Mouse (Mus musculus): ENCODE results near the gene Hif1an. TPM values are rescaled to one million over a fixed set of nuclear protein-coding genes. Genes with fewer than 3 reads are reported as not detected.

The Hif1an gene
- polyA plus RNA-seq, 1 experiment from 2014 or later, result 28.7 TPM

- Histone ChIP-seq H3K27ac (no peak overlapping the region), H3K9me3 (no peaks in the 10 kb centered on the region), H3K4me1 (no peaks in the 10 kb centered on the region), H3K36me3 (no peaks in the 10 kb centered on the region), H3K9ac (no peak overlapping the region), H3K4me3 (no peak overlapping the region), H3K4me2 (no peak overlapping the region), H3K27me3 (0 out of 2 replicates have a peak, but pooled peaks cover under 1% of the 10 kb centered on the region)
- ATAC-seq (ENCODE audit: borderline replicate concordance, extremely low read depth, low FRiP score, low TSS enrichment), result no peak
- WGBS, result 68% methylated on average over 8 of the region's 8 CpGs
Observed at GRCm38 (mm10) chr19:44537416-44537815, 25.2 kb upstream of the Hif1an start.

- Histone ChIP-seq H3K4me2 (no peak overlapping the region), H3K27ac (no peak overlapping the region), H3K36me3 (0 out of 2 replicates have a peak, but pooled peaks cover 1% of the 10 kb centered on the region), H3K9me3 (no peaks in the 10 kb centered on the region), H3K27me3 (peaks cover 14% of the 10 kb centered on the region; the same call in 1 of the 2 replicates), H3K4me1 (peaks cover 8% of the 10 kb centered on the region), H3K4me3 (no peak overlapping the region), H3K9ac (no peak overlapping the region)
- 81% methylated on average over 8 of the region's 8 CpGs for WGBS
- ATAC-seq (ENCODE audit: borderline replicate concordance, extremely low read depth, low FRiP score, low TSS enrichment), result no peak
Observed at GRCm38 (mm10) chr19:44542694-44543178, 19.9 kb upstream of the Hif1an start.

- H3K27me3 ChIP-seq, result peaks cover 14% of the 10 kb centered on the region; the same call in 1 of the 2 replicates
- H3K9ac ChIP-seq, result no peak overlapping the region
- H3K4me3 ChIP-seq, result no peak overlapping the region
- no peak overlapping the region for H3K27ac ChIP-seq
- H3K36me3 ChIP-seq, result peaks cover 17% of the 10 kb centered on the region
- peaks cover 8% of the 10 kb centered on the region for H3K4me1 ChIP-seq
- no peaks in the 10 kb centered on the region for H3K9me3 ChIP-seq
- peak overlapping the region; percentile 93; the same call in 1 of the 2 replicates for H3K4me2 ChIP-seq
- ATAC-seq (ENCODE audit: borderline replicate concordance, extremely low read depth, low FRiP score, low TSS enrichment), result no peak
- 61% methylated on average over 10 of the region's 10 CpGs for WGBS
Observed at GRCm38 (mm10) chr19:44544372-44544771, 18.3 kb upstream of the Hif1an start.

GRCm38 (mm10) chr19:44544775-44545174 is 17.9 kb upstream of the Hif1an start:
- Histone ChIP-seq H3K4me2 (peak overlapping the region; percentile 93), H3K27ac (no peak overlapping the region), H3K4me1 (peaks cover 8% of the 10 kb centered on the region), H3K36me3 (peaks cover 21% of the 10 kb centered on the region), H3K4me3 (peak overlapping the region; percentile 54; the same call in 1 of the 2 replicates), H3K27me3 (peaks cover 14% of the 10 kb centered on the region; the same call in 1 of the 2 replicates), H3K9ac (no peak overlapping the region), H3K9me3 (no peaks in the 10 kb centered on the region)
- 2% methylated on average over 13 of the region's 13 CpGs for WGBS
- no peak for ATAC-seq (ENCODE audit: borderline replicate concordance, extremely low read depth, low FRiP score, low TSS enrichment)

GRCm38 (mm10) chr19:44545321-44546041 is 17.2 kb upstream of the Hif1an start, which contains the start of gene Sec31b:
Gene Sec31b (minus strand): TSS chr19:44545864.
- ATAC-seq (ENCODE audit: borderline replicate concordance, extremely low read depth, low FRiP score, low TSS enrichment), result peak; percentile 55; the same call in 1 of the 2 replicates
- no peak within 1 kb of the TSS for H3K27ac ChIP-seq
- peak within 1 kb of the TSS; percentile 93 for H3K4me2 ChIP-seq
- no peaks in the 10 kb centered on the region for H3K9me3 ChIP-seq
- peak within 1 kb of the TSS; percentile 50 for H3K9ac ChIP-seq
- H3K36me3 ChIP-seq, result peaks cover 28% of the 10 kb centered on the region
- under 1% methylated on average over 45 of the region's 47 CpGs for WGBS
- H3K27me3 ChIP-seq, result peaks cover 14% of the 10 kb centered on the region; the same call in 1 of the 2 replicates
- peak within 1 kb of the TSS; percentile 54 for H3K4me3 ChIP-seq
- peaks cover 8% of the 10 kb centered on the region for H3K4me1 ChIP-seq

GRCm38 (mm10) chr19:44552731-44553130 is 9.9 kb upstream of the Hif1an start, which contains the start of gene Gm20538:
Gene Gm20538 (minus strand): TSS chr19:44552831.
- no peak within 1 kb of the TSS for H3K9ac ChIP-seq
- H3K27me3 ChIP-seq, result no peaks in the 10 kb centered on the region; the same call in 1 of the 2 replicates
- H3K36me3 ChIP-seq, result peaks cover 57% of the 10 kb centered on the region
- H3K4me2 ChIP-seq, result no peak within 1 kb of the TSS
- no peaks in the 10 kb centered on the region for H3K9me3 ChIP-seq
- H3K4me1 ChIP-seq, result peaks cover 13% of the 10 kb centered on the region
- H3K27ac ChIP-seq, result no peak within 1 kb of the TSS
- H3K4me3 ChIP-seq, result no peak within 1 kb of the TSS
- ATAC-seq (ENCODE audit: borderline replicate concordance, extremely low read depth, low FRiP score, low TSS enrichment), result no peak
- 91% methylated on average over 4 of the region's 4 CpGs for WGBS

- Histone ChIP-seq H3K27me3 (no peaks in the 10 kb centered on the region; the same call in 1 of the 2 replicates), H3K27ac (no peak overlapping the region), H3K36me3 (peaks cover 52% of the 10 kb centered on the region), H3K4me1 (peaks cover 13% of the 10 kb centered on the region), H3K4me2 (no peak overlapping the region), H3K9me3 (no peaks in the 10 kb centered on the region), H3K9ac (no peak overlapping the region), H3K4me3 (no peak overlapping the region)
- 96% methylated on average over 4 of the region's 4 CpGs for WGBS
- ATAC-seq (ENCODE audit: borderline replicate concordance, extremely low read depth, low FRiP score, low TSS enrichment), result no peak
Observed at GRCm38 (mm10) chr19:44553286-44553685, 9.4 kb upstream of the Hif1an start.

- Histone ChIP-seq H3K27me3 (peaks cover 4% of the 10 kb centered on the region), H3K36me3 (peaks cover 40% of the 10 kb centered on the region), H3K4me1 (peaks cover 13% of the 10 kb centered on the region), H3K9me3 (no peaks in the 10 kb centered on the region), H3K4me3 (peak overlapping the region; percentile 95), H3K4me2 (peak overlapping the region; percentile 85), H3K27ac (no peak overlapping the region), H3K9ac (peak overlapping the region; percentile 97)
- ATAC-seq (ENCODE audit: borderline replicate concordance, extremely low read depth, low FRiP score, low TSS enrichment), result no peak
- WGBS, result 3% methylated on average over 8 of the region's 8 CpGs
Observed at GRCm38 (mm10) chr19:44554490-44554860, 8.2 kb upstream of the Hif1an start.

GRCm38 (mm10) chr19:44554861-44555590 is 7.6 kb upstream of the Hif1an start, which contains the start of gene Ndufb8:
Gene Ndufb8 (minus strand): TSS chr19:44555440.
- WGBS, result under 1% methylated on average over 50 of the region's 50 CpGs
- H3K9me3 ChIP-seq, result no peaks in the 10 kb centered on the region
- peaks cover 35% of the 10 kb centered on the region for H3K36me3 ChIP-seq
- peak; percentile 88 for ATAC-seq (ENCODE audit: borderline replicate concordance, extremely low read depth, low FRiP score, low TSS enrichment)
- H3K4me1 ChIP-seq, result peaks cover 13% of the 10 kb centered on the region
- peak within 1 kb of the TSS; percentile 97 for H3K9ac ChIP-seq
- H3K27me3 ChIP-seq, result peaks cover 4% of the 10 kb centered on the region
- H3K4me2 ChIP-seq, result peak within 1 kb of the TSS; percentile 85
- peak within 1 kb of the TSS; percentile 95 for H3K4me3 ChIP-seq
- peak within 1 kb of the TSS; percentile 69 for H3K27ac ChIP-seq

- 82% methylated on average over 14 of the region's 14 CpGs for WGBS
- Histone ChIP-seq H3K27ac (no peak overlapping the region), H3K9me3 (no peaks in the 10 kb centered on the region), H3K27me3 (0 out of 2 replicates have a peak, but pooled peaks cover under 1% of the 10 kb centered on the region), H3K4me1 (peaks cover 20% of the 10 kb centered on the region), H3K9ac (no peak overlapping the region), H3K36me3 (peaks cover 41% of the 10 kb centered on the region), H3K4me3 (peak overlapping the region; percentile 92; the same call in 1 of the 2 replicates), H3K4me2 (peak overlapping the region; percentile 70)
- no peak for ATAC-seq (ENCODE audit: borderline replicate concordance, extremely low read depth, low FRiP score, low TSS enrichment)
Observed at GRCm38 (mm10) chr19:44564006-44564405, 1.4 kb downstream of the Hif1an start.

GRCm38 (mm10) chr19:44567763-44568162 is 5.1 kb downstream of the Hif1an start:
- Histone ChIP-seq H3K27ac (no peak overlapping the region), H3K27me3 (no peaks in the 10 kb centered on the region), H3K4me3 (no peak overlapping the region), H3K4me2 (no peak overlapping the region), H3K36me3 (peaks cover 78% of the 10 kb centered on the region), H3K4me1 (peaks cover 16% of the 10 kb centered on the region), H3K9me3 (no peaks in the 10 kb centered on the region), H3K9ac (no peak overlapping the region)
- no peak for ATAC-seq (ENCODE audit: borderline replicate concordance, extremely low read depth, low FRiP score, low TSS enrichment)
- 69% methylated on average over 3 of the region's 3 CpGs for WGBS
